Mouse (Mus musculus) liver, embryonic 11.5 days (tissue): ENCODE measurements at regions not wholly inside any gene's neighbourhood (a gene's known extent, or its start where the extent isn't known, plus 50 kb on each side); places are given as distances from the start of the nearest gene placed in this dataset.

Source experiments
- ATAC-seq: fragments of 200-750 bp; cut with Nextera tagmentation; replicated peaks from 2 replicates; pipeline ENCODE4 v1.8.0; 2017; ENCODE audit warnings: moderate number of reproducible peaks, mild to moderate bottlenecking, moderate TSS enrichment, moderate library complexity; ENCODE audit not compliant: low FRiP score
- DNase-seq: peaks from one replicate; pipeline ENCODE4 v3.0.0-alpha.2; 2017; ENCODE audit warnings: low spot score
- H3K27ac ChIP-seq: fragments of 300-500 bp; sonication (generic); 2 replicates; pipeline ENCODE4 v1.5.1; 2014; ENCODE audit warnings: mild to moderate bottlenecking, low read depth, low read length, control low read depth
- H3K27me3 ChIP-seq: fragments of 300-500 bp; sonication (generic); replicated peaks from 2 replicates; pipeline ENCODE4 v1.6.1; 2014; ENCODE audit warnings: low read length, mixed read lengths; ENCODE audit not compliant: control insufficient read depth, insufficient read depth
- H3K36me3 ChIP-seq: fragments of 300-500 bp; sonication (generic); 2 replicates; pipeline ENCODE4 v1.6.1; 2014; ENCODE audit warnings: mild to moderate bottlenecking, low read length, moderate library complexity, mixed read lengths; ENCODE audit not compliant: control insufficient read depth, insufficient read depth
- H3K4me1 ChIP-seq: fragments of 300-500 bp; sonication (generic); replicated peaks from 2 replicates; pipeline ENCODE4 v1.6.1; 2014; ENCODE audit warnings: low read length, mixed read lengths; ENCODE audit not compliant: control insufficient read depth, insufficient read depth
- H3K4me2 ChIP-seq: fragments of 300-500 bp; sonication (generic); 2 replicates; pipeline ENCODE4 v1.6.1; 2014; ENCODE audit warnings: mild to moderate bottlenecking, control low read depth, moderate library complexity
- H3K4me3 ChIP-seq: fragments of 300-500 bp; sonication (generic); 2 replicates; pipeline ENCODE4 v1.5.1; 2014; ENCODE audit warnings: low read depth, low read length, control low read depth
- H3K9ac ChIP-seq: fragments of 300-500 bp; sonication (generic); 2 replicates; pipeline ENCODE4 v1.6.1; 2014; ENCODE audit warnings: low read depth, low read length, control low read depth
- H3K9me3 ChIP-seq: fragments of 300-500 bp; sonication (generic); 2 replicates; pipeline ENCODE4 v1.6.1; 2016; ENCODE audit warnings: low read length, inconsistent platforms, mixed read lengths; ENCODE audit not compliant: control insufficient read depth
- WGBS: fragments of 180-500 bp; shearing (Covaris S2); extraction: QIAGEN DNeasy Blood & Tissue Kit; methylation state at CpG from one replicate; pipeline ENCODE4 v1.1.7; 2014; 5-methylcytosine and 5-hydroxymethylcytosine counted together

DNA sequence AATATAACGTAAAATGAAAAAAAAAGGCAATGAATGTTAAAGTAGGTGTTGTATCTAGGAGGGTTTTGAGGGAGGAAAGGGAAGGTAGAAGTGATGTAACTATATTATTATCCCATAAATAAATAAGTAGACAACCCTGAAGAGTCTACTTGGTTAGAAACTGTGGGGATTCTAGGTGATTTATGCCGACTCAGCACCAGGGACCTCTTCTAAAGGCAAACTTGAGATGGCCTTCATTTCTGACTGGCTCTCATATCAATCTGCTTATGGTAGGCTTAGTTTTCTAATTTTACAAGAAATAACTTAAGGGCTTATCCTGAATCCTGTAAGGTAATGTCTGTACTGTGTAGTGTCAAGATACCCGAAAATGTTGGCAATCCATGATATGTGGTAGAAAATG is 263.0 kb upstream of the Ptbp2 start:
- Histone ChIP-seq H3K9me3 (no peaks in the 10 kb centered on the region), H3K9ac (no peak overlapping the region), H3K27ac (no peak overlapping the region), H3K27me3 (no peaks in the 10 kb centered on the region), H3K4me1 (no peaks in the 10 kb centered on the region), H3K36me3 (no peaks in the 10 kb centered on the region), H3K4me2 (no peak overlapping the region), H3K4me3 (no peak overlapping the region)
- no peak for DNase-seq
- 90% methylated on average over 3 of the region's 3 CpGs for WGBS
- ATAC-seq: no peak

DNA sequence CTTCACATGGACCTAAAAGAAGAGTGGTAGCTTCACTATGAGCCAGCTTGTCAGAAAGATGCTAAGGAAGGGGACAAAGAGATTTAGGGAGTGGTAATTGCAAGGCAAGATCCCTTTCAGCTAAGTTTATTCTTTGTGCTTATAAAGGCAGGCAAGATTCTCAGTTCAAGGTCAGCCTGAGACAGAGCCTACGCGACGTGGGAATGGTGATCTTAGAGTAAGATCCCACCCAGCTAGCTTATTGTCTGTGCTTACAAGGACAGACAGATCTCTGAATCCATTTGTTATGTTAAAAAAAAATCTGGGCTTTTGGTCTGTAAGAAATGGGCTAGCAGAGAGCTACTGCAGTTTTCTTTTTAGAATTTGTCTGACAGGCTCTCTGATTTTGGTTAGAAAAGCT is 253.3 kb upstream of the Ptbp2 start:
- H3K4me3 ChIP-seq: no peak overlapping the region
- no peak for DNase-seq
- H3K27me3 ChIP-seq: no peaks in the 10 kb centered on the region
- H3K4me1 ChIP-seq: no peaks in the 10 kb centered on the region
- H3K36me3 ChIP-seq: no peaks in the 10 kb centered on the region
- H3K9me3 ChIP-seq: no peaks in the 10 kb centered on the region; the same call in 1 of the 2 replicates
- H3K9ac ChIP-seq: no peak overlapping the region
- 88% methylated on average over 3 of the region's 3 CpGs for WGBS
- no peak overlapping the region for H3K27ac ChIP-seq
- no peak overlapping the region for H3K4me2 ChIP-seq
- ATAC-seq: no peak

DNA sequence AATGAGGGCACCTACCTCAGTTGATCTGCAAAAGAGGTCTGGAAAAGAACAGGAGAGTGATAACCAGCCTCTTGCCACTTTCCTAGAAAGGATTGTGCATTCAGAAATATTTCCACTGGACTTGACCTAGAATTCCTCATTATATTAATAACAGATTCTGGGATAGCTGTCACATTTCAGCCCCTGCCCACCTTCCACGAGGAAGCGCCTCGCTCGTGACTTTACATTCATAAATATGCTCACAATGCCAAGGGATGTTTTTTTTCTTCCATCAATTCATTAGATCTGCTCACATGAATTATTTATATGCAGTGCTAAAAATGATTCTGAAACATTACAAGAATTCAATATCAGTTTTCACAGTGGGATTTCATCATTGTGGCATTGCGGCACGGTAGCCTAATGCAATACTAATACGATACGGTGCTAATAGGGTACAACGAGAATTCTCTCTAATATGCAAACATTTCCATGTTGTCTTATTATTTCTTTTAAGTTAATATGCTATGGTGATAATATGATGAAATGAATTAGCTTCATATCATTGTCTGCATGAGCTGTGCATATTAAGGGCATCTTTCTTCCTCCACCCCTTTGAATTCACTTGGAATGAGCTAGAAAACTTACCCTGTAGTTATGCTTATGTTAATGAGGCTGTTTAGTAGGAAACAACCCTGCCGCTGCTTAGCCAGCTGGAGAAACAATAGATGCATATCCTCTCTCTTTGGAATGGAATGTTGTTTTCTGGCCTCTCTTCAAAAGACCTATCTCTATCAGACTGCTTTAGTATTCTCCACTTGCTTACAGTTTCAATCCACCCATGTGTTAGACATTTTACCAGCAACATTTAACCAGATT is 235.8 kb upstream of the Ptbp2 start:
- Histone ChIP-seq H3K27me3 (no peaks in the 10 kb centered on the region), H3K27ac (no peak overlapping the region), H3K4me2 (no peak overlapping the region), H3K9me3 (no peaks in the 10 kb centered on the region), H3K4me1 (no peaks in the 10 kb centered on the region), H3K9ac (no peak overlapping the region), H3K4me3 (no peak overlapping the region), H3K36me3 (no peaks in the 10 kb centered on the region)
- no peak for DNase-seq
- no peak for ATAC-seq
- 87% methylated on average over 10 of the region's 10 CpGs for WGBS

DNA sequence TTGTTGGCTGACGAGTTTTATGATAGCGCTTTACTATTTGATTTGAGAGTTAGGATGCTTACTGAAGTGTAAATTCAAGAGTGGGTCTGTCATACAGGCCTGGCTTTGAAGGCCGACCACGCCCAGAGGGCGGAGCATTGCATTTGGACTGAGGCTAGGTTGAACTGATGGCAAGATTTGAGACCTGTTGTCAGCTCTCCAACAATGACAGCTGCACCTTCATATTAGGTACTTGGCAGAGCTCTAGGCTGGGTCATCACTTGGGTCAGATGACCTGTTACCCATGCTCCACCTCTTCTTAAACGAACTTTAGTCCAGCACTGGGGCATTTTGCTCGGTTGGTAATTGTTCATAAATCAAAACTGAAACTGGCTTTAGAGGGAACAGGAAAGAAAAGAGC is 231.1 kb upstream of the Ptbp2 start:
- ATAC-seq (no peak), DNase-seq (no peak)
- Histone ChIP-seq H3K27me3 (no peaks in the 10 kb centered on the region), H3K4me1 (no peaks in the 10 kb centered on the region), H3K9me3 (no peaks in the 10 kb centered on the region), H3K36me3 (no peaks in the 10 kb centered on the region), H3K9ac (no peak overlapping the region), H3K4me2 (no peak overlapping the region), H3K27ac (no peak overlapping the region), H3K4me3 (no peak overlapping the region)
- WGBS: 84% methylated on average over 7 of the region's 7 CpGs

DNA sequence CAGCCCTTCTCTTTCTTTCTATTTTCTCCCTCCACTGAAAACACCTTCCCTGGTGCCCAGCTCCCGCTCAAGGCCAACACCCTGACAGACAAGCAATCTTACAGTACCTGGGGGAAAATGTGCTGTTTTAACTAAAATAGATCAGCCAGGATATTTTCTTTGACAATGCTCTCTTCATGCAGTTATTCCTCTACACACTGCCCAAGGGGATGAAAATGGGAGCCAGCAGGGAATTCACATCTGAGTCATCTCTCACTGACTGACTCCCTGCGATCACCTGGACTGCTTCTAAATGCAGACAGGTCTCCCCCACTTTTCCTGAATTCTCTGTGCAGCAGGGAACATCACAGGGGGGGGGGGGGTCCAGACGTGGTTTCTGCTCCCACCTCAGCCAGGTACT is 227.6 kb upstream of the Ptbp2 start:
- H3K27ac ChIP-seq: no peak overlapping the region
- ATAC-seq (no peak), DNase-seq (no peak)
- H3K9me3 ChIP-seq: no peaks in the 10 kb centered on the region
- H3K27me3 ChIP-seq: no peaks in the 10 kb centered on the region
- H3K4me2 ChIP-seq: no peak overlapping the region
- WGBS: 26% methylated on average over 3 of the region's 3 CpGs
- no peaks in the 10 kb centered on the region for H3K4me1 ChIP-seq
- no peak overlapping the region for H3K4me3 ChIP-seq
- no peak overlapping the region for H3K9ac ChIP-seq
- H3K36me3 ChIP-seq: no peaks in the 10 kb centered on the region

DNA sequence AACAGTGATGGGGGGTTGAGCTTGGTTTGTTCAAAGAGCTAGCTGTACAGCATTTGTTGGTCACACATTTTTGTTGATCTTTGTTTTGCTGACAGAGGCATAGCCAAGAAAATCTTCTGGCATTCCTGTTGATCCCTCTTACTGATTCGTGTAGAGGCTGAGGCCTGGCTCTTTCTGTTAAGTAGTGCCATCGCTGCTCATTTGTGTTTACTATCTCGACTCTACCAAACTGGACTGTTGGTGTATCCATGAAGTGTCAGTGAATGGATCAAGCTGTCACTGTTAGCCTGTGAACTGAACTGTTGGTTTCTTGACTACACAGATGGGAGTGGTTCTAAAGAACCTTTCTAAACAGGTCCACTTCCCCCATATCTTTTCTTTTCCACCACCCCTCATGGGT is 223.8 kb upstream of the Ptbp2 start:
- Histone ChIP-seq H3K27ac (no peak overlapping the region), H3K4me3 (no peak overlapping the region), H3K4me2 (no peak overlapping the region), H3K9me3 (no peaks in the 10 kb centered on the region), H3K9ac (no peak overlapping the region), H3K4me1 (no peaks in the 10 kb centered on the region), H3K36me3 (no peaks in the 10 kb centered on the region), H3K27me3 (no peaks in the 10 kb centered on the region)
- DNase-seq (no peak), ATAC-seq (no peak)
- 79% methylated on average over 3 of the region's 3 CpGs for WGBS

DNA sequence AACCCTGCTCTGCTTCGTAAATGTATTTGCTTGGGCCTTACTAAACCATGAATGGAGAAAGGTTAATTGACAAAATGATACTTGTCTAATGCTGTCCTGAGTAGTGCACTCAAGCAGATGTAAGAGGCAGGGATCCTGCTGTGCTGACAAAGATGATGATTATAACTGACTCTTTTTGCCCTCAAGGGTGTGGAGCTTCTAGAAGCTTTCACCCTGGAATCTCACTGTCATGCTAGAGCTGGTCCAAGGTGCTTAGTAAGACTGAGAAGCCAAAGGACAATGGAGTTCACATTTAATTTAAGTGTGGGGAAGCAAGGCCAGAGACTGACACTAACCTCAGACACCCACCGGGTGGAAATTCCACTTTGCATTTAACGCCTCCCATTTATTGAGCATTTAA is 220.3 kb upstream of the Ptbp2 start:
- ATAC-seq: no peak
- H3K9ac ChIP-seq: no peak overlapping the region
- 89% methylated on average over 3 of the region's 3 CpGs for WGBS
- no peak overlapping the region for H3K27ac ChIP-seq
- H3K36me3 ChIP-seq: no peaks in the 10 kb centered on the region
- no peaks in the 10 kb centered on the region for H3K9me3 ChIP-seq
- H3K4me2 ChIP-seq: no peak overlapping the region
- no peaks in the 10 kb centered on the region for H3K4me1 ChIP-seq
- no peak for DNase-seq
- no peak overlapping the region for H3K4me3 ChIP-seq
- H3K27me3 ChIP-seq: no peaks in the 10 kb centered on the region

DNA sequence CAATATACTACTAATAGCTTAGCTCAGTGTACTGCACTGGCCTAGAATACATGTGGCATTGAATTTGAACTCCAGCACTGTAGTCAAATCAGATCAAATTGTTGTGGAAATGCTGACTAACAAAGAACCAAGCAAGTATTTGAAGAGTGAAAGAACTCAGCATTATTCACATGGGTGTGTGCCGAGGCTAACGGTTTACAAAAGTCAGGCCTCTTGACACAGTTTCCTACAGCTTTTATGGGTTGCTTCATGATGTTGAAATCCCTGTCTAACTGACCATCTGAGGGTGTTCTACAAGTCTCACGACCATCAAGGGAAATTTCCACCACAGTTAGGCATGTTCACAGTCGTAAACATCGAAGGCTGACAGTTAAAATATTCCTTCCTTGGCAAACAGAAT is 216.0 kb upstream of the Ptbp2 start:
- ATAC-seq: no peak

DNA sequence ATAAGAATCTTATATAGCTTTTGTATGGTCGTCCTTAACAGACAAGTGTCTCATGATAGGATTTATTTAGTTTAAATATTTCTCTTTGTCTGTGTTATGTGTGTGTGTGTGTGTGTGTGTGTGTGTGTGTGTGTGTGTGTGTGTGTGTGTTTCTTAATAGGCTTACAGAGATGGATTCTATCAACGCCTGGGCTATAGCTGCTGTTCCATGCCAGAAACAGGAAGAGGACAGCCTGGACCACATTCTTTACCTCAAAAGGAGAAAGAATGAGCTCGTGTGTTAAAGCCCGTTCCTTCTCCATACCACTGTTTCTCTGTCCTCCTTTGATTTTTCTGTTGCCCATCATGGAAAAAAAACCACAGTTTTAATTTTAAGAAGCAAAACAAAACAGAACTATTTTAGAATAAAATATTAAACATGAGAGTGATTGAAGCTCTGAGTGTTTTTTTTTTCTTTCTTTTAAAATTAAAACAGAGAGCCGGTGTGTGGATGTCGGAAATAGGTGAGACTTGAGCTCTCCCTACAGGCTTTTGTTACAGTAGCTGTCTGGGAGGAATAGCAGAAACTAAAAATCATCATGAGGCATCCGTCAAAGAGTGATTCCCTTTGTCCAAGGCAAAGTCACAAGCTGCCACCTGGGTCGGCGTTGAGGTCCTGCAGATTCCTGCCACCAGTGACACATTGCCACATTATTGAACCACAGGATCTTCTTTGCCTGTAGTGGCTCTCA is 212.2 kb upstream of the Ptbp2 start:
- H3K4me2 ChIP-seq: no peak overlapping the region
- H3K4me3 ChIP-seq: no peak overlapping the region
- ATAC-seq (no peak), DNase-seq (no peak)
- H3K36me3 ChIP-seq: no peaks in the 10 kb centered on the region
- no peaks in the 10 kb centered on the region for H3K27me3 ChIP-seq
- no peaks in the 10 kb centered on the region for H3K4me1 ChIP-seq
- WGBS: 65% methylated on average over 9 of the region's 9 CpGs
- H3K9me3 ChIP-seq: no peaks in the 10 kb centered on the region
- H3K27ac ChIP-seq: no peak overlapping the region
- no peak overlapping the region for H3K9ac ChIP-seq

More for the DNA sequence above, 216.0 kb upstream of the Ptbp2 start:
- Histone ChIP-seq H3K9ac (no peak overlapping the region), H3K9me3 (no peaks in the 10 kb centered on the region), H3K4me2 (no peak overlapping the region), H3K27me3 (no peaks in the 10 kb centered on the region), H3K4me3 (no peak overlapping the region), H3K4me1 (no peaks in the 10 kb centered on the region), H3K27ac (no peak overlapping the region), H3K36me3 (no peaks in the 10 kb centered on the region)
- 63% methylated on average over 5 of the region's 5 CpGs for WGBS
- DNase-seq: no peak
